Mouse (Mus musculus) small intestine, adult 2 months (tissue): Measurements from ENCODE around the gene Gm20388.

Experiments used
- CTCF ChIP-seq: fragments of 200-500 bp; IDR thresholded peaks from 2 replicates; pipeline ENCODE4 v1.5.1; 2012; ENCODE audit warnings: low read depth, mild to moderate bottlenecking, control low read depth, inconsistent platforms, low read length, moderate library complexity, mixed read lengths; ENCODE audit not compliant: insufficient replicate concordance, insufficient read length; ENCODE audit errors: extremely low read depth
- POLR2A ChIP-seq: fragments of 200-500 bp; IDR thresholded peaks from 2 replicates; pipeline ENCODE4 v1.6.1; 2012; ENCODE audit warnings: low read depth, mild to moderate bottlenecking, control low read depth, inconsistent platforms, low read length, moderate library complexity

- peak; percentile 4; the same call in 1 of the 2 replicates for TF ChIP-seq CTCF
- TF ChIP-seq POLR2A = no peak; the same call in 1 of the 2 replicates
Observed at GRCm38 (mm10) chr8:120693861-120694493, 783.3 kb downstream of the Gm20388 start.
